Mouse (Mus musculus) cerebellum, postnatal 10 days (tissue): ENCODE measurements around the gene Gm765.

Experiments used
- DNase-seq, 2 experiments: peaks; one replicate each; pipeline ENCODE4 v3.0.0; 2021; ENCODE audit warnings: mixed read lengths in 2 of 2

Gm765 gene

DNA sequence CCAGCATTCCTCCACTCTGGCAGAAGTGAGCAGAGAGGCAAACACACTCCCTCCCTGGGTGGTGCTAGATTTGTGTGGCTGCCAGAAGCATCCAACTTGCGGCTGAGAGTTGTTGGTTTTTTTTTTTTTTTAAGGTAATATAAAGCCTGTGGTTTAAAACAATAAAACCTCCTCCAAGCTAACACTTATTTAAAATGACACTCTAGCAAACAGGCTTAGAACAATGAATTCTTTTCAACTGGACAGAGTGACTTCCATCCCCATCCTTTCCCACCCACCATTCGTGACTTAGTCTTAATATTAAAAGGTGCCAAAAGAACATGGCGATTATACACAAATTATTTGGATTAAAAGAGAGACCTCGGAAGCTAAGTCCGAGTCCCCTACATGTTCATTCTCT lies at the start of gene Gm765:
TSS of gene Gm765 (minus strand) at position 101 of the 400 bp plus-strand sequence.
- no peak for DNase-seq

GRCm38 (mm10) chr6:98385487-98385886 lies 42.9 kb upstream of the Gm765 start:
- no peak for DNase-seq

DNA sequence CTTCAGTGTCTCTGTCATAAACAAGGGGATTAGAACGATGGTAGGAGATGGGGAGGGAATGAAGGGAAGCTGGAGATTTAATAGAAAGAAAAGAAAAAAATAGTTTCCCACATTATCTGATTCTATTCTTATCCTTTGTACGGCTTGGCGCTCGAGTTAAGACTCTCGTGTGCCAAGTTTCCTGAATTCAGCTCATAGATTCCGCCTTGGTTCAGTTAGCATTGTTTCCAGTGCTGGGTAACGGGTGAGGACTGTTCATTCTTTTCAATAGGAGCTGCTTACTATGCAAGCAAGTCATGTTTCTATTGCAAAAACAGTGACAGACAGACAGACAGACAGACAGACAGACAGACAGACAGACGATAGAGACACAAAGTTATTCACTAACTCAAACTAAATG lies 41.9 kb upstream of the Gm765 start:
- no peak for DNase-seq

GRCm38 (mm10) chr6:98383411-98383810 lies 40.9 kb upstream of the Gm765 start:
- DNase-seq = peak; percentile 35 to 48

GRCm38 (mm10) chr6:98366199-98366598 lies 23.6 kb upstream of the Gm765 start:
- no peak for DNase-seq

DNA sequence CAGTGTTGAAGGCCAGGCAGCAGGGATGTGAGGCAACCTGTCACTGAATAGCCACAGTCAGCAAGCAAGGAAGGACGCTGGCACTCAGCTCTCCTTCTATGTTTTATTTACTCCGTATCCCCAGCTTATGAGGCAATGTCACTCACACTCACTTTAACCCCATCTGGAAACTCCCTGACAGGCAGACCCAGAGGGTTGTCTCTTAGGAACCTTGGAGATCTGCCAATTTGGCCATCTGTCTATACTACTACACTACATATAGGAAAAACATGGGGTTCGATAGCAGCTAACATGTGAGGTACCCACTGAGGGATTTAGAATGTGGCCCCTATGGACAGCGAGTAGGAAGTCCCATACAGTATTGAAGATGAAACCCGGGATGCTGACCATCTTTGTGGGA lies 12.7 kb upstream of the Gm765 start:
- peak; percentile 1 to 9 for DNase-seq

DNA sequence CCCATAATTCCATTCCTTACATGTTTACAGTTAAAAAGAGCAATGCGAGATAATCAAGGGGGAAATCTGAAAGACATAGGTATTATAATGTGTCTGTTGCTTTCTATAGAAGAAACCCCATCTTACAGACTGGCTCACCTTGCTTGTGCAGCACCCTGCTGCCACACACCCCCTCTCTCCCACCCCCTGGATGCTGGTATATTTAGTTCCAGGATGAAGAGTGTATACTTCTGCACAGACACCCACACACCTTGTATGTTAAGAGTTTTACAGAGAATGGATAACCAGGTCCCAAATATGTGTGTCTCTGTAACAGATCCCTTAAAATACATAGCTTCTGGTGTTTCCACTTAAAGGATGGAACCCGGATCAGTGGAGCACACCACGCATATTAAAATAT lies 10.7 kb upstream of the Gm765 start:
- DNase-seq = no peak

DNA sequence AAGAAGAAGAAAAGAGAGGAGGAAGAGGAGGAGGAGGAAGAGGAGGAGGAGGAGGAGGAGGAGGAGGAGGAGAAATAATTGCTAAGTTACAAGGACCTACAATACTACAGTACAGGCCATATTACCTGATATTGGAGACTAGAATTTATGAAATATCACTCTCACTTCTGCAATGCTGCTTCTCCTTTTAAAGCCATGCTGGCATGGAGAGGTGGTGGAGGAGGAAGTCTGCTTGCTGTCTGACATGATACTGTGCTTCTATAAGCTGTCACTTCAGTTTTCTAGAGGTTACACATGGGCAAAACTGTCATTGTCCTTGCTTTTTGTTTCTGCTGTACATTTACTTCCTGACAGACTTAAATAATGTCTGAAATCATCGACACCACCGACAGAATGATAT lies 9.8 kb downstream of the Gm765 start:
- no peak for DNase-seq

DNA sequence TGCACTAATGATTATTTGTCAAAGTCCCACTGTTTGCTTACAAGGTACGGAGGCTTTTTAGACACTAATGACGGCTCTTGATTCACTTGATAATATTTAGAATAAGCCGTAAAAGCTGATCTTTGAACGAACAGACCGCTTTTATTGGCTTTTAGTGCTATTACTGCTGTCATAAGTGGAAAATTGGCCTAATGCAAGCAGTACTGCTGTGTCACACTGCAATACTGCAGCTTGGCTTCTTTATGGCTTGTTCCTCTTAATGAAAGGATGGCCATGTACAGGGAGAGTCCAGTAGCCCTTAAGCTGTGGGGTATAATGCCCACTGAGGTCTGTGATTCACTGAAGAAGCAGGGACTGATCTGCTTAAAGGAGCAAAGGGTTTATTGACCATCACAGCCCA lies 30.9 kb downstream of the Gm765 start:
- no peak for DNase-seq

DNA sequence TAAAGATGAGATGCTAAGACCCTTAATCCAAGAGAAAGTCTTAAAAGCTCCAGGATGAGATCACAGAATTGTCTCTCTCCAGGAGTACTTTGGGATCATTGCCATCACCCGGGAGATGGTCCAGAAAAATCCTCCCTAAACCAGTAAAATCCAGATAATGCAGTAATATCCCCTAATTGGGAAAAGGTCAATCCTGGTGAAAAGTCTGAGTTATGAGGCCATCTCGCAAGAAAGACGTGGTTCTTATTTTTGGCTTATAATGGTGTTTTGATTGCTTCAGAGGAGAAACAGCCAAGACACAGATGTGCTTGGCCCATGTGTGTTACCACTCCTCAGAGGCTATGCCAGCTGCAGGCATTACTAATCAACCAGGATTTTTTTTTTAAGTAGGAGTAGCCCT lies 34.9 kb downstream of the Gm765 start:
- DNase-seq = peak; percentile 26 to 27

GRCm38 (mm10) chr6:98307159-98307558 lies 35.4 kb downstream of the Gm765 start:
- no peak for DNase-seq

GRCm38 (mm10) chr6:98292064-98292463 lies 50.5 kb downstream of the Gm765 start:
- DNase-seq = no peak

DNA sequence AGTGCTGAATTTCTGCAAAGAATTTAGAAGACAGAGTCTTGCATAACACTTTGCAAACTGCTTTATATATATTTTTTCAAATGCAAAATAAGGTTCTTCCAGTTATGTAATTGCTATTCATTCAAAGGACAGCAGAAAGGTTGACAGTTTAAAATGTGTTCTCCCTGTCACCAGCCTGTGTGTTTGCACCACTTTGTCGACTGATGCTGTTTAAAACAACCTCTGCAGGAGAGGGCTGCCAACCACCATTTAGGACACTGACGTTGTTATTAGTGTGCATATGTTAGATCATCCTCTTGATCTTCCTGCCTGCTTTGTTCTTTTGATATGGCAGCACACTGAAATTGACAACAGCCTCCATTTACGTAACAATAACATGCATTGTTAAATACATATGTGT lies 54.2 kb downstream of the Gm765 start:
- DNase-seq = no peak

DNA sequence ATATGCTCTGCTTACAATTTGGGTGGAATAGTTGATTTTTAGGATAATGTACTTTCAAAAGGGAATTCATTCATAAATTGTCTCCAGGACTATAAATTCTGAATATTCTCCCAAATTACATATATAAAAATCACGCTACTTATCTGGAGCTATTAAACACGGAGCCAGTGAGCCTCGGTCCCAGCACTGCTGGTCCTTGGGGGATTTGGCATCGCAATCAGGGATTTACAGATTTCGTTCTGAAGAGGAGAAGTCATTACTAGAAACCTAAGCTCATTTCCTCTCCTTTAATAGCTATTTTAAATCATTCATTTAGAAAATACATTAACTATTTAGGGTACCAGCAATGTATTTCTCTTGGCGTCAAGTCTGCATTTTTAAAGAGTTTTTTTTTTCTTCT lies 55.0 kb downstream of the Gm765 start:
- DNase-seq = no peak

DNA sequence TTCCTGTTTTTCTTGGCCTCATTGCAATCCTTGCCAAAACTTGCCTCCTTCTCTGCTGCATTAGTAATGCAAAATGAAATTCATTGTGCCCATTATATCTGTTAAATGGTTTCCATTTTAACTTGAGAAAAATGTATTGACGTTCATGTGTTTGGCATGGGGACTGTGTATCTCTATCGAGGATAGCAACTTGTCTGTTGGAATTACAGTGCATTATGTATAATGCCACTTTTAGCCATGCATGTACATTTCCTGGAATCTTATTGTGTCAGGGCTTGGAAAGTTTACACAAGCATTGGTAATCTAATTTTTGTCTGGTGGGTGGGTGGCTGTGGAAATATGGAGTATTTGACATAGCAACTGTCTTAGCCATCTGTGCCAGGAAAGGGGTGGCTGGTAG lies 57.4 kb downstream of the Gm765 start:
- no peak for DNase-seq

DNA sequence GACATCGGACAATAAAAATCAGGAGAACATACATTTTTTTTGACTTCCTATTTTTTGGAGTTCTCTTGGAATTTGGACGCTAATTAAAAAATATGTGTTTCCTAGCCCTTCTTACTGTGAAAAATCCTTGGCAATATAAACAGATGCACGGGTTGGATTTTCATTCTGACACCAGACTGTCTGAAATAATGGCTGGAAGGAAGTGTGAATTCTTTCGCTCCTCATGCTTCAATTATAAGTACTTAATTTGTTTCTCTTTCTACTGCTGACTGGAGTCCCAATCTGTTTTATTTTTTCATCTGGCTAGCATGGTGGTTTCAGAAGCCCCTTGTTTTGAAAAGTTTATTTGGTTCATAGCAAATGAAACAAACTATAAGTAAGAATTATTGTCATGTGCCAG lies 59.8 kb downstream of the Gm765 start:
- DNase-seq = no peak

DNA sequence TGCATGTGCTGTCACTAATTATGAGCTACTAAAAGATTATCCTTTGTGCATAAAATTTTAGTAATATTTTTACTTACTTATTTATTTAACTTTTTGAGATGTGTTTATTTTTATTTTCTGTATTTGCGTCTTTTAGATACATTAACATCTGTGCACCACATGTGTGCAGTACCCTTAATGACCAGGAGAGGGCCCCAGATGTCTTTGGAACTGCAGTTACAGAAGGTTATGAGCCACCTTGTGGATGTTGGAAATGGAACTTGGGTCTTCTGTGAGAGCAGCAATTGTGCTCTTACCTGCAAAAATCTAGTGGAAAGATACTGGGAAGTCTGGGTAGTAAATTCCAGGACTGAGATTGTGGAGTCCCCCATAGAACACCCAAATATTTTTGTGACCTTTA lies 71.0 kb downstream of the Gm765 start:
- DNase-seq = peak; percentile 61 to 70

DNA sequence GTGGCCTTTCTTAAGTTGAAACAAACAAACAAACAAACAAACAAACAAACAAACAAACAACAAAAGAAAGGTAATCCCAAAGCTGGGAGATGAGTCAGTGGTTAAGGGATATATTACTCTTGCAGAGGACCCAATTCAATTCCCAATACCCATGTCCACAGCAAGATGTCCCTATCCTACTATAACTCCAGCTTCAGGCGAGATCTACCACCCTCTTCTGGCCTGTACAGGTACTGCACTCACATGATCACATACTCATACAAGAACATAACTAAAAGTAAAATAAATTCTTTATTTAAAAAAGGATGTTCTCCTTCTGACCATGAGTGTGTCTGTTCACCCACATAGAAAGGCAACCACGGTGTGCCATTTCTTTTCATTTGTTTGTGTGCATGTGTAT lies 79.6 kb downstream of the Gm765 start:
- no peak for DNase-seq

GRCm38 (mm10) chr6:98259016-98259415 lies 83.5 kb downstream of the Gm765 start:
- DNase-seq = no peak

GRCm38 (mm10) chr6:98246449-98246848 lies 96.1 kb downstream of the Gm765 start:
- DNase-seq = no peak

- DNase-seq = no peak
These were observed 99.4 kb downstream of the Gm765 start for GRCm38 (mm10) chr6:98243186-98243585.

DNA sequence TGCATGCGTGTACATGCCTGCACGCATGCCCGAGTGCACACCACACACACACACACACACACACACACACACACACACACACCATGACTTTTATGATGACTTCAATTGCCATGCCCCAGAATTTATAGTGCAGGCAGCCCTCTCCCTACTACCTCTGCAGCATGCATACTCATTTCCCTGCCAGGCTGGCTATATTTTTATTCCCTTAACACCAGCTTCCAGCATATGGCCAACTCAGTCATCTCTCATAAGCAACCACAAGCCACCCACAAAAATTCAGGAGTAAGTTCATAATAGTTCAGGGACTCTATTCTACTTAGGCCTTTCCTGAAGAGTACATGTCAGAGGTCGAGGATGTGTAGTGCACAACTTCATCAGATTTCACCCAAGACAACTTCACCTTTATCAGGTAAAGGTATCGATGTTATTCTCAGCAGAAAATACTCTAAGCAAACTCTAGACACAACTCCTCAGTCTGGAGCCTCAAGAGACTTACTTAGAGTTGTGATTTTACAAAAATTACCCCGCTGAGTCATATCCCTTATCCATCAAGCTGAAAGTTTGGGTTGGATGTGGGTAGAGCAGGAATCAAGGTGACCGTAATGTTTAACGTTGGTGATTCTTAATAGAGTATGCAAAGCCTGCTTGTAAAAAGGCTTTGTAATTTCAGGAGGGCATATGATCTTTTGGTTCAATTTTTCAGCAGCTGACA lies 101.8 kb downstream of the Gm765 start:
- no peak for DNase-seq

DNA sequence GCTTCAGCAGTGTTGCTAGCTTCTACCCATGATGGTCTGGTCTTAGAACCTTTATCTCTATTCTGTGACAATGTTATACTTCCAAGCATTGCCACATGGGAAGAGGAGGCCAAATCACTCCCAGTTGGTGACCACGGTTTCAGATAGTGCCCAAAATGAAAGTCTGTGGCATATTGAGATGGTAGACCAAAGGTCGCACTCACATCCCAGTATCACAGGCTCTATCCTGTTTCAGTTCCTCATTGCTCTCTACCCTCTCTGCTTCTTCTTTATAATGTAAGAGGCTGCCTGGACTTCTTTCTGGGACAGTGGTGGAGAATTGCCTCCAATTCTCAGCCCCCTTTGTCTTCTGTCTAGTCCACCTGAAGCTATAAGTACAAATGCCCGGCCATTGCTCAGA lies 108.5 kb downstream of the Gm765 start:
- no peak for DNase-seq

GRCm38 (mm10) chr6:98223923-98224322 lies 118.6 kb downstream of the Gm765 start:
- DNase-seq = no peak

- peak; percentile 43 to 46 for DNase-seq
These were observed 120.6 kb downstream of the Gm765 start for GRCm38 (mm10) chr6:98221970-98222369.
